Mouse (Mus musculus) embryonic fibroblast, embryonic 13.5 days (primary cell): ENCODE results near the gene Mlc1.

Source experiments
- CTCF ChIP-seq: IDR thresholded peaks from 2 replicates; pipeline ENCODE4 v1.5.1; 2011; ENCODE audit warnings: mild to moderate bottlenecking, control low read depth, low read length, moderate library complexity, borderline replicate concordance; ENCODE audit not compliant: insufficient read depth
- POLR2A ChIP-seq: IDR thresholded peaks from 2 replicates; pipeline ENCODE4 v1.6.1; 2011; ENCODE audit warnings: low read depth, mild to moderate bottlenecking, control low read depth, low read length, moderate library complexity

DNA sequence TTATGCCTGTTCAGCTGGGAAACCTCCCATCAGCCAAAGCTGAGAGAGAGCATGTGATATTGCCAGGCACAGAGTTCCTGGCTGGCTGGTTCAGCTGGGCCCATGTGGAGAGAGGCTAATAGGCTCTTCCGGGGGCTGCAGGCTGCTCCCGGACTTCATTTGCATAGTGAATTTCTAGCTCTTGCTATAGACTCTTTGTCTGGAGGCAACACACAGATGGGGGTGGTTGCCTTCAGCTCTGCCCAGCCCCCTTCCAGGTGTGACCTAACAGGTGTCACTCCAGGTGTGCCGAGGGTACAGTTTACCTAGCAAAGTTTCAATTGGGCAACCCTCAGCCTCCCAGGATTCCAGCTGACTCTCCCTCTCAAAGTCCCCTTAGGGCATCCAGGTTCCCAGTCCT lies 62.4 kb downstream of the Mlc1 start:
- no peak for TF ChIP-seq CTCF
- TF ChIP-seq POLR2A = no peak
